Mouse (Mus musculus) cortical plate, adult 2 months (tissue): ENCODE results near the gene Hcn1.

ENCODE experiments used
- CTCF ChIP-seq: fragments of 200-500 bp; IDR thresholded peaks from 2 replicates; pipeline ENCODE4 v1.5.1; 2011; ENCODE audit warnings: mild to moderate bottlenecking, control low read depth, low read length; ENCODE audit not compliant: insufficient read depth; ENCODE audit errors: extremely low read depth
- POLR2A ChIP-seq: fragments of 200-500 bp; IDR thresholded peaks from 2 replicates; pipeline ENCODE4 v1.6.1; 2011; ENCODE audit warnings: mild to moderate bottlenecking, low read length, control low read depth; ENCODE audit not compliant: insufficient read depth; ENCODE audit errors: extremely low read depth

DNA sequence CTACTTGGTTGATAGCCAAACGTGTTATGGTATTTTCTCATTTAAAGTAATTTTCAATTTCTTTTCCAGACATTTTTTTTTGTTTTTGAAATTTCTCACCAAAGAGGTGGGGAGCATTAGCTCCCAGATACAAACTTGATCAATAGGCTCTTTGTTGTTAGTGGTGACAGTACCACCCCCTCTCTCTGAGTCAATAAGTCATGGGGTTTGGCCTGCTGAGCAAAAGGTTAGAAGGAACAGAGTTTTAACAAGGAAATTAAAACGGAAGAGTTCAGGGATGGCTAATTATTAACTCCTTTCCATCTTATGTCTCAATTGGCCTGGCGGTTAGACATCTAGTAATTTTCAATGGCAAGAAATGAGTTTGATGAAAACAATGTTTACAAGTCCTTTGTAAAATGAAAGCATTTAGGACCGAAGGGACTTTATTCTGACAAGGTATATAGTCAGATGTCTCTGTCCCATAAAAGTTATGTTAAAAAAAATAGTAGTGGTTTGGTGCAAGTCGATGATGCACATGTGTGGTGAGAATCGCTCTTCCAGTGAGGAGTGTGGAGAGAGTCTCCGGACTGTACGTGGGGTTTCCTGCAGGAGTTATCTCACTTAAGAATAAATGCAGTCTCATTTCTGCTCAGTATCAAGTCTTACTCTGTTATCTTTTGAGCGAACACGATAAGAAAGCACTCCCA is 7.5 kb upstream of the Hcn1 start:
- TF ChIP-seq CTCF, result no peak
- TF ChIP-seq POLR2A, result no peak
